Mouse (Mus musculus) midbrain, postnatal 0 days (tissue): ENCODE results near the gene Ptprs. TPM values are rescaled to one million over a fixed set of nuclear protein-coding genes. Genes with fewer than 3 reads are reported as not detected.
A peak's percentile ranks its signal among the peaks of the same experiment; 100 is the strongest.

Experiments used
- ATAC-seq: fragments of 200-750 bp; cut with Nextera tagmentation; 2 replicates; pipeline ENCODE4 v1.8.0; 2017; ENCODE audit warnings: moderate number of reproducible peaks, mild to moderate bottlenecking, moderate TSS enrichment, moderate library complexity; ENCODE audit not compliant: low FRiP score
- DNase-seq: peaks from one replicate; pipeline ENCODE4 v3.0.0-alpha.2; 2015; ENCODE audit warnings: low spot score
- H3K27ac ChIP-seq: fragments of 300-500 bp; sonication (generic); 2 replicates; pipeline ENCODE4 v1.5.1; 2014; ENCODE audit warnings: low read depth, mild to moderate bottlenecking, low read length, mixed read lengths
- H3K27me3 ChIP-seq: fragments of 300-500 bp; sonication (generic); 2 replicates; pipeline ENCODE4 v1.6.1; 2014; ENCODE audit warnings: low read length, control low read depth, mixed read lengths; ENCODE audit not compliant: insufficient read depth
- H3K36me3 ChIP-seq: fragments of 300-500 bp; sonication (generic); 2 replicates; pipeline ENCODE4 v1.6.1; 2014; ENCODE audit warnings: low read length, control low read depth, mixed read lengths; ENCODE audit not compliant: insufficient read depth
- H3K4me1 ChIP-seq: fragments of 300-500 bp; sonication (generic); 2 replicates; pipeline ENCODE4 v1.6.1; 2014; ENCODE audit warnings: mild to moderate bottlenecking, control low read depth, antibody characterized with exemption, low read length, mixed read lengths; ENCODE audit not compliant: insufficient read depth
- H3K4me2 ChIP-seq: fragments of 300-500 bp; sonication (generic); 2 replicates; pipeline ENCODE4 v1.6.1; 2014; ENCODE audit warnings: low read depth, mild to moderate bottlenecking, low read length, mixed read lengths; ENCODE audit not compliant: poor library complexity, severe bottlenecking
- H3K4me3 ChIP-seq: fragments of 300-500 bp; sonication (generic); 2 replicates; pipeline ENCODE4 v1.5.1; 2014; ENCODE audit warnings: low read depth, mild to moderate bottlenecking, low read length, moderate library complexity
- H3K9ac ChIP-seq: fragments of 300-500 bp; sonication (generic); replicated peaks from 2 replicates; pipeline ENCODE4 v1.6.1; 2014; ENCODE audit warnings: mild to moderate bottlenecking, low read length, moderate library complexity, mixed read lengths; ENCODE audit not compliant: poor library complexity, severe bottlenecking
- H3K9me3 ChIP-seq: fragments of 300-500 bp; sonication (generic); 2 replicates; pipeline ENCODE4 v1.6.1; 2016; ENCODE audit warnings: low read length, control low read depth
- CTCF ChIP-seq: IDR thresholded peaks from 2 replicates; pipeline ENCODE4 v1.5.1; 2016; ENCODE audit warnings: antibody characterized with exemption, mild to moderate bottlenecking
- WGBS: fragments of 180-500 bp; shearing (Covaris S2); extraction: QIAGEN DNeasy Blood & Tissue Kit; methylation state at CpG from one replicate; pipeline ENCODE4 v1.1.7; 2014; 5-methylcytosine and 5-hydroxymethylcytosine counted together
- polyA plus RNA-seq: library from polyadenylated mRNA; unstranded; fragments of >200 nt; fragmentation: Nextera tagmentation; extraction: Ambion mirVana; gene quantifications from 2 replicates; pipeline ENCODE4 v1.2.1, GENCODE M21; 2015
- total RNA-seq: library from RNA; depleted of rRNA; stranded (reverse); fragments of >200 nt; gene quantifications from 2 replicates; pipeline ENCODE4 v1.2.3, GENCODE M21; 2014

Gene Ptprs
- total and polyA plus RNA-seq, 2 experiments from 2014 or later, result 225 to 716 TPM

DNA sequence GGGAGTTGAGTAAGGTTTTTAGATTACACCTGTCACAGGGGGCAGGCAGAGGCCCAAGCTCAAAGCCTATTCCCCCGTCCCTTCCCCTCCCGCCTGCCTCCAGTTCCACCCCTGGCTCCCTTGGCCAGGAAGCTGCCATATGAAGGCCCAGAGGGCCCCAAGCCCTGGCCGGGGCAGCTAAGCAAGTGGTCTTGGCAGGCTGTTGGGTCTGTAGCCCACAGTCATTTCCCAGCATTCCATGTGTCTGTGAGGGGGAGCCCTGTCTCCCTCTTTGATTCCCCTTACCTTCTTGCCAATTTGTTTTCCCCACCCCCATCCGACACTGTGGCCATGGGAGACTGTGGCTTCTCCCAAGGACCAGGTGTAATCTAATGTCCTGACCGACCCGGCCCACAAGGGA is 34.0 kb downstream of the Ptprs start:
- H3K36me3 ChIP-seq, result peaks cover 41% of the 10 kb centered on the region
- no peaks in the 10 kb centered on the region for H3K9me3 ChIP-seq
- H3K27me3 ChIP-seq, result no peaks in the 10 kb centered on the region
- no peak for ATAC-seq
- no peak overlapping the region for H3K4me2 ChIP-seq
- no peaks in the 10 kb centered on the region for H3K4me1 ChIP-seq
- no peak overlapping the region for H3K4me3 ChIP-seq
- no peak overlapping the region for H3K9ac ChIP-seq
- peak; percentile 60 for DNase-seq
- TF ChIP-seq CTCF, result no peak
- H3K27ac ChIP-seq, result no peak overlapping the region
- 74% methylated on average over 6 of the region's 6 CpGs for WGBS

- no peak for TF ChIP-seq CTCF
These were observed 36.4 kb downstream of the Ptprs start for GRCm38 (mm10) chr17:56439731-56440460.

GRCm38 (mm10) chr17:56431582-56431981 is 44.7 kb downstream of the Ptprs start:
- H3K4me2 ChIP-seq, result no peak overlapping the region
- H3K4me3 ChIP-seq, result no peak overlapping the region
- no peaks in the 10 kb centered on the region for H3K9me3 ChIP-seq
- WGBS, result 77% methylated on average over 3 of the region's 3 CpGs
- H3K9ac ChIP-seq, result no peak overlapping the region
- ATAC-seq (no peak), DNase-seq (no peak)
- TF ChIP-seq CTCF, result no peak
- peaks cover 60% of the 10 kb centered on the region for H3K36me3 ChIP-seq
- no peak overlapping the region for H3K27ac ChIP-seq
- no peaks in the 10 kb centered on the region for H3K4me1 ChIP-seq
- no peaks in the 10 kb centered on the region for H3K27me3 ChIP-seq

More at GRCm38 (mm10) chr17:56439731-56440460, 36.4 kb downstream of the Ptprs start:
- DNase-seq, result no peak
- Histone ChIP-seq H3K27ac (no peak overlapping the region), H3K27me3 (no peaks in the 10 kb centered on the region), H3K36me3 (peaks cover 56% of the 10 kb centered on the region), H3K9ac (no peak overlapping the region), H3K4me2 (no peak overlapping the region), H3K9me3 (no peaks in the 10 kb centered on the region), H3K4me1 (no peaks in the 10 kb centered on the region), H3K4me3 (no peak overlapping the region)
- ATAC-seq, result no peak
- 61% methylated on average over 15 of the region's 15 CpGs for WGBS

- 80% methylated on average over 27 of the region's 28 CpGs for WGBS
These were observed 48.4 kb downstream of the Ptprs start for GRCm38 (mm10) chr17:56427857-56428256.

GRCm38 (mm10) chr17:56425941-56426340 is 50.3 kb downstream of the Ptprs start:
- Histone ChIP-seq H3K27ac (0 out of 2 replicates have a peak overlapping the region, but pooled peaks have one; percentile 43), H3K4me1 (no peaks in the 10 kb centered on the region), H3K36me3 (peaks cover 59% of the 10 kb centered on the region), H3K9me3 (no peaks in the 10 kb centered on the region), H3K27me3 (no peaks in the 10 kb centered on the region), H3K9ac (no peak overlapping the region; the same call in 1 of the 2 replicates), H3K4me3 (peak overlapping the region; percentile 21; the same call in 1 of the 2 replicates), H3K4me2 (peak overlapping the region; percentile 48; the same call in 1 of the 2 replicates)
- ATAC-seq (no peak), DNase-seq (no peak)
- TF ChIP-seq CTCF, result no peak
- 37% methylated on average over 3 of the region's 3 CpGs for WGBS

More at GRCm38 (mm10) chr17:56427857-56428256, 48.4 kb downstream of the Ptprs start:
- Histone ChIP-seq H3K27me3 (no peaks in the 10 kb centered on the region), H3K4me2 (no peak overlapping the region), H3K9ac (no peak overlapping the region), H3K27ac (no peak overlapping the region), H3K4me1 (no peaks in the 10 kb centered on the region), H3K36me3 (peaks cover 44% of the 10 kb centered on the region), H3K9me3 (no peaks in the 10 kb centered on the region), H3K4me3 (no peak overlapping the region)
- no peak for DNase-seq
- no peak for ATAC-seq
- TF ChIP-seq CTCF, result no peak

DNA sequence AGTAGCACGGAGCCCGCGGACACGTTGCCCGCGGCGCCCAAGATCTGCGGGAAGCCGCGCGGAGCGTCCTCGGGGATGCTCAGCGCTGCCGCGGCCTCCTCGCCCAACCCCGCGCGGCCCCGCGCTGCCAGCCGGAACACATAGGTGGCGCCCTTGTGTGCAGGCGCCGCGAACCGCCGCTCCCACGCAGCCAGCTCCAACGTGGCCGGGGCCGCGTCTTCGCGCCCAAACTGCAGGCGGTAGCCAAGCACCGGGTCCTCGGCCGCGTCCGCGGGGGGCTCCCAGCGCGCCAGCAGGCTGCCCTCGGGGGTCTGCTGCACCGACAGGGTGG is 50.7 kb downstream of the Ptprs start:
- peak overlapping the region; percentile 43; the same call in 1 of the 2 replicates for H3K27ac ChIP-seq
- peak overlapping the region; percentile 21; the same call in 1 of the 2 replicates for H3K4me3 ChIP-seq
- no peaks in the 10 kb centered on the region for H3K9me3 ChIP-seq
- H3K36me3 ChIP-seq, result peaks cover 63% of the 10 kb centered on the region
- no peaks in the 10 kb centered on the region for H3K4me1 ChIP-seq
- peak; percentile 73 for TF ChIP-seq CTCF
- DNase-seq (peak; percentile 74), ATAC-seq (peak; percentile 82)
- peak overlapping the region; percentile 48 for H3K9ac ChIP-seq
- H3K27me3 ChIP-seq, result no peaks in the 10 kb centered on the region
- H3K4me2 ChIP-seq, result peak overlapping the region; percentile 48
- WGBS, result under 1% methylated on average over 28 of the region's 47 CpGs
